Mouse (Mus musculus): Measurements from ENCODE around the gene Pdilt.

Pdilt gene

DNA sequence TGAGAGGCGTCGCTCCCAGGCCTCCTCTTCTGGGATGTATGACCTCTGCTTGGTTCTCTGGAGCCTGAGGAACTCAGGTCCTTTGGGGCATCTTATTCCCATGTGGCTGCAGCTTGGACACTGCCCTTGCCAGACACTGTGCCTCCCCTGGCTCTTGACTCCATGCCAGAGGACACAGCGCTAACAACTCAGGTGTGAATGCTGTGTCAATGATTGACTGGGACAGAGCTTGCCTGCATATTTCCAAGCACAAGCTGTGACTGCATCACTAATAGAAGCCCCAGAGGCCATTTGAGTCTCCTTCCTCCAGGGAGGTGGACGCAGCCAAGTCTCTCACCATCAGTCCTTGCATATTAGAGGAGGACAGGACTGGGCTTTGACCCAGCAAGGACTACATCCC lies 12.1 kb downstream of the Pdilt start:
- no peak for DNase-seq (ENCODE audit: low spot score)

DNA sequence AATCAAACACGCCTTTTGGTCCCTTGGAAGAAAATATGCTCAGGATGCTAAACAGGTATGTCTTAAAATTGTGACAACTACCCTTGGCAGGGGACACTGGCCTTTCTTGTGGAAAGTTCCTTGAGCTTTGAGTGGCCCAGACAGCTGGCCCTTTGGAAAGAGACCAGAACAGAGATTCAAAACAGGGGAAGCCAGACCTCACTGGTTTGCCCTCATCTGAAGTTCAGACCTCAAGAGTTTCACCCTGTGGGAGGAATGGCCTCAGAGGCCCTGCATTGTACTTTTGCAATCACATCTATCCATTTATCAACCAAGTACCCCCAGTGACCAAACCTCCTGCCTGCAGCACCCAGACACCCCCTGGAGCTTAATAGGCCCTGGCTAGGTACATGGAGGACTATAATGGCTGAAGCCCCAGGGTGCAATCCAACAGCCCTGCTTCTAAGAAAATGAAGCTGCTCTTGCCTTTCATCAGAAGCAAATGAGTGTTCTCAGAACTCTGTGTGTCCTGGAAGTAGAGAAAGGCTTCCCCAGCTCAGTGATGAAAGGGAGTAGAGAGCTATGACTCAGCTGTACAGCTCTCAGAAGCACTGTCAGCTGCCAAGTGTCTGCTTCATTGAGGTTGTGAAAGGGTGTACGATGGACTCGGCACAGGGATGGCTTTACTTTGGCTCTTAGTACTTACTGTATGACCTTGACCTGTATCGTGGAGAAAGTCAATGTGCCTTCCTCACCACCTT lies 33.1 kb downstream of the Pdilt start:
- no peak for DNase-seq (ENCODE audit: low spot score)

DNA sequence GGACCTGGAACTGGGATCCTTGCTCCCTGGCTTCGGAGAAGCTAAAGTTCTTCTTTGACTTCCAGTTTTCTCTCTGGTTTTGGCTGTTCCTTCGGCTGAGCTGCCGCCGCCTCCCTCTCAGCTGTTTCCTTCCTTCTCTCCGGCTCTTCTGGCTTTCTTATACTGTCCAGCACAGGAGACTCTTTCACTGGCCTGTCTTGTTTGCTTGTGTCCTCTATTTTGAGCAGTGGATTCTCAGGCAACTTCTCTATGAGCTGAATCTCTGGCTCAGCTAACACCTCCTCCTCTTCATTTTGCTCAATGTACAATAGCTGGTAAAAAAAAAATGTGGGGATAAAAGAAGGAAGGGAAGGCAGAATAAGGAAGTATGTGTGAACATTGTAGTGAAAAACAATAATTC lies 36.6 kb downstream of the Pdilt start:
- no peak for DNase-seq (ENCODE audit: low spot score)

DNA sequence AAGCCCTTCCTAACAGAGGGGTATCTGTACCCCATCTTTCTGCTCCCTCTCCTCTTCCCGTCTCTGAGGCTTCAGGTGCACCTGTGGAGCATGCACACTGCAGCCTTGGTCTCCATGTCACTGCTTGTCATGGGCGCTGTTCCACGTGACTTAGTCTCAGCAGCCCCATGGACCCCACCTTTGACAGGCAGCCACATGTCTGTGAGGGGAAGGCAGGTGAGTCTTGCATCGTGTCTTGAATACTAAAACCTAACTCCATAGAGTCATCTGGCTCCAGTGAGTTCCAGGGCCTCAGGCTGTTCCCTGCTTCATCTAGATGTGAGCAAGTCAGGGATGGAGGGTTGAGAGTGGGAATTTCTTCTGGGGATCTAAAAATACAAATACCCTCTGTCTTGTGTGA lies 39.1 kb downstream of the Pdilt start:
- no peak for DNase-seq (ENCODE audit: low spot score)

DNA sequence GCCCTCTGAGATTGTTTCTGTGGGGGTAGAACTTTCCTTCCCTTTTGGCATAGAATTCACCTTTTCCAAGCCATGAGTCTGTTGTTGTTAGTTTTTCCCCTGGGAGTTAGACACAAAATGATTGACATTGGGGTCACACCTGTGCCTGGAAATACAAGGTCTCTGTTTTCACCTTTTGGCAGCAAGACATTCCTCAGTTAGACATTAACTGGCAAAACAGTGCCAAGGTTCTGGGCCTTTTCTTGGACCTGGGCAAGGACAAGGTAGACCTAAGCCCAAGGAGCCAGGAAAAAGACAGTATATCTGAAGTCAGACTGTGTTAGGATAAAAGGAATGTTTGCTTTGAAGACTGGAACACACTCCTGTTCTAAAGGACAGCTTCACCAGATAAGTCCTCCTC lies 44.0 kb downstream of the Pdilt start, which contains the start of gene Umod:
Gene Umod, minus strand, starts transcription at position 27 of the 400 bp plus-strand sequence.
- DNase-seq (ENCODE audit: low spot score), result no peak

DNA sequence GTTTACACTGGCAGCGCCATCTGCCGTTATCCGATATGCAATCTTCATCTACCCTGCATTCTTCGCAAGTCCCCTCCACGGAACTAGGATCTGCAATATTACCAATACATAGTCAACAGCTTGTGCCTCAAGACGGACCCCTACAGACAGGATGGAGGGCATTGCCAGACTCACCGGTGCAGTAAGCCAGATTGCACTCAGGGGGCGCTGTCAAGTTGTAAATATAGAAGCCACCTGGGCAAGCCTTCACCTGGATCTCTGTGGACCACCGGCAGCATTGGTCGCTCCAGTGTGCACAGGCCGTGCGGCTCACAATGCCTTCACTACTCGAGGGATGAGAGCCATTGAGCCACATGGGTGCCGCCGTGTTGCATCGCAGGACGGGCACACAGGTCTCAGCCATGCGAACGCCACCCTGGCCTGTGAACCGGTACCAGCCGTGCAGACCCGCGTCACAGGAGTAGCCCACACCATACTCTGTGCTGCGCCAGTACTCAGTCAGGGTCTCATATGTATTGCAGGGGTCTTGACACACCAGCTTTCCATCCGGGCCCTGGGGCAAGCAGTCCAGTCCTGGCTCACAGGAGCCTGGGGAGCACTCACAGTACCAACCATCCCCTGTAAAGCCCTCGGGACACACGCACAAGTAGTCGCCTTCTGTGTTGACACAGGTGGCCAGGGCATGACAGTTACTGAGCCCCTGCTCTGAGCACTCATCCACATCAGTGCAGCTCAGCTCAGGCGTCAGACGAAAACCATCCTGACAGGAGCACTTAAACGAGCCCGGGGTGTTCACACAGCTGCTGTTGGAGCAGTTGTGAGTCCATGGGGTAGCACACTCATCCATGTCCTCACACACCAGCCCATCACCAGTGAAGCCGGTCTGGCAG lies 46.5 kb downstream of the Pdilt start:
- no peak for DNase-seq (ENCODE audit: low spot score)

DNA sequence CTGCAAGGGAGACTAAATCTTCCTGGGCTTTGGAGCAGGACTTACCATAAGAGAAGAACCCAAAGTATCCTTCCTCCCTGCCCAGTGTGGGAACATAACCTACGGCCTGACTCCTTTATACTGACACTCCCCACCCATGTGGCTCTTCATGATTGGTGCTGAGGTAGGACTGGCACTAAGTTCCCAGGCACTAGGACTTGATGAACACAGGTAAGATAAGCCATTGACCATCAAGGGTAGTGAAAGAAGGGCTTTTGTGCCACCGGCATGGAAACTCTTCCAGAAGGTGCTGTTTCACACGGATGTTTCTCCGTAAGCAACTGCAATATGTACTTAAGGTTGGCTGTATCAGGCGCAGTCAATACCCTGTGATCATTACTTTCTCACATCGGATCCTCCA lies 64.1 kb downstream of the Pdilt start, which contains the start of gene Gp2:
Gene Gp2, minus strand, starts transcription at position 101 of the 400 bp plus-strand sequence.
- DNase-seq (ENCODE audit: low spot score), result no peak

DNA sequence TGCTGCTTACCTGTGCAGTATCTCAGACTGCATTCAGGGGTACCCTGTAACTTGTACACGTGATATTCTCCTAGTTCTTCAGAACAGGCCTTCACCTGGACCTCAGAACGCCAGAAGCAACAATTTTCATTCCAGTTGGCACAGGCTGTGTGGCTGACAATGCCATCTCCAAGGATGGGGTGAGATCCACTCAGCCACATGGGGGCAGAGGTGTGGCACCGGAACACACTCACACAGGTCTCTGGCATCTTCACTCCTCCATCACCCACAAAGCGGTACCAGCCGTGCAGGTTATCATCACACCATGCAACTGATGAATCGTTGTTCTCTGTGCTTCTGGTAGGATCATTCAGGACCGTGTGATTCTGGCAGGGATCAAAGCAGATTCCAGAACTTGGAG lies 69.1 kb downstream of the Pdilt start:
- DNase-seq (ENCODE audit: low spot score), result no peak

DNA sequence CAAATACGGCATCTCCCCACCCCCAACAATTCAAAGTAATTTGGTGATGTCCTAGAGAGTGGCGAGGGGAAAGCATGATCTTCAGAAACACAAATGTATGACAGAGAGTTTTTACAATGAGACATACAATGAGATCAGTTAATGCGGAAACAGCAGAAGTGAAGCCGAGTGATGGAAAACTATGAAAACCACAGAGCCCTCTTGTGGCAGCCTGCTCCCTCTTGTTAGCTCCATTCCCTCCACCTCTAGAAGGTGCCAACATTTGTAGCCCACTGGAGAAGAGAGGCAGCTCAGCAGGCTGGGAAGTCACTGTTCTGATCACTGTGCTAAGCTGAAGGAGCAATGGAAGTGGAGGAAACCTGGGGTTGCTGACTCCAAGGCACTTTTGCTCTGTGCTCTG lies 79.4 kb downstream of the Pdilt start:
- peak; percentile 32 for DNase-seq (ENCODE audit: low spot score)

DNA sequence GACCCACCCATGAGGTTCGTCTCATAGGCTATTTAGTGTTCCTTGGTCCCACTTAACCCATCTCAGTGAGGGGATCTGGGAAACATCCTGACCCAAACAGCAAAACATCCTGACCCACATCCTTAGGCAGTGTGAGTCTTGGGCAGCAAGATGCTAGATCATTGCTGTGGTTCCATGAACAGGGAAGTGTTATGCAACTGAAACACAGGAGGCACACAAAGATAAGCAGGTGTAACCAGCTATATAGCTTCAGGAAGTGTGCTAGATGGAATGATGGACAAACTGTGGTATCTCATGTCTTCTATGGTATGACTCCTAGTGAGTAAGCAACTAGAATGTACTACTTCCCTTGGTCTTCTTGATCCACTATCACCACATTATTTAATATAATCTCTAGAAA lies 81.4 kb downstream of the Pdilt start:
- no peak for DNase-seq (ENCODE audit: low spot score)

Data from layer of hippocampus, adult 11-12 months (tissue).